Mouse (Mus musculus): ENCODE measurements at regions not wholly inside any gene's neighbourhood (a gene's known extent, or its start where the extent isn't known, plus 50 kb on each side); places are given as distances from the start of the nearest gene placed in this dataset.

DNA sequence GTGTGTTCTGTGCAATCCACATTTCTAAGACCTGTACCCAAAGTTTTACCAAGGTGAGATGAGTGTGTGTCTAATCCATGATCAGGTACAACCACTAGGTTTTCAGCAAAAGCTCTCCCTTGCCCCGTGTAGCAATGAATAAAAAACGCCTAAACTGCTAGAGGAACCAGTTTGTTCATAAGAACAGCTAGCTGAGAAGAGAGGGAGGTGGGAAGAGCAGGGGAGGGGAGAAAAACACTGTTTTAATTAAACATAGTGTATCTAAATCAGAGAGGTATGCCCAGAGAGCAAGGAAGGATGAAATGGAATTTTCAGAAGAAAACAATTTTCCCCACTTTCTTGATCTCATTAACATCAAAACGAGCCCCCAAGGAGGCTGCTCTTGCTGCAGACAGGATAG, 368.5 kb upstream of the Zfp703 start:
- no peak for TF ChIP-seq GATA1 (IDR thresholded peaks at IDR 0.05; ENCODE audit: low read length)

DNA sequence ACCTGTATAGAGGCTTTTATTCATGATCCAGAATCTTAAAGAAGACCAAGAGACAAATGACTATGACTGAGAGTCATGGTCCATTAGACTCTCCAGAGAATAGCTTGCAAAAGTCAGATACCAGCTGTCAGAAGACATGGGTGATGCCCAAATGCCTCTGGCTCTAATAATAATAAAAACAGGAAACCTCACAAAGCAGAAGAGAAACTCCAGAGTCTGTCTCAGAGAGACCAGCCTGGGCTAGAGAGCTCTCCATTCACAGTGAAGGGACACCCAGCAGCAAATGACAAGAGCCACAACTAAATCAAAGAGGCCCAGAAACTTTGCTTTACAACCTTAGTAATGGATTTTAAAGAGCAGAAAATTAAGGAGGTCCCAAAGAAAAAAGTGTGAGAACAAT, 365.0 kb upstream of the Zfp703 start:
- TF ChIP-seq GATA1 (IDR thresholded peaks at IDR 0.05; ENCODE audit: low read length): no peak

DNA sequence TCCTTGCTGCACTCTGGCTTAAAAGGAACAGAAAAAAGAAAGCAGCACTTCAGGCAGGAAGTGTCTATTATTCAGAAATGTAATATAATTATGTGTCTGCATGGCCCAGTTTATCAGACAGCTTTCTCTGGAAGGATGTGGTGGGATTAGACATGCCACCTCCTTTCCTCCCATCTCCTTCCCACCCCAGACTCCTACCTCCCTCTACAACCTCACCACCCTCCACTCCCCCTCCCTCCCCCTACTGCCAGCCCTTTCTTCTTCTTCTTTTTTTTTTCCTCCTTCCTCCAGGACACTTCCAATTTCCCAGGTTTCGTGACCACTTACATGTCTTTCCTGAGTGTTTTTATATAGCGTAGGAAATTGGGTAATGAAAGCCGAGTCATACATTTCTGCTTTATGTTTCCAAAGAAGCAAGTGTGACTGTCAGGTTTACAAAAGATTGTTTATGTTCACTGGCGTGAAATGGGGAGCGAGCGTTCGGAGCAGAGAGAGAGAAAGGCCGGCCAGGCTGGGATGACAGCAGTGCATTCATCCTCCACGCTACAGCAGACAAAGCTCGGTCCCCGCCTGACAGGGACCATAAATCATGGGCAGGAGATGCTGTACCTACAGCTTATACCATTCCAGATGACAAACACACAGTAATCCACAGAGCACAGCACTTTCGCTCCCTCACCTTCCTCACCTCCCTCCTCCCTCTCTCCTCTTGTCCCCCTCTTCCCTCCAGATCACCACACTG, 354.6 kb upstream of the Zfp703 start:
- no peak for TF ChIP-seq GATA1 (IDR thresholded peaks at IDR 0.05; ENCODE audit: low read length)

DNA sequence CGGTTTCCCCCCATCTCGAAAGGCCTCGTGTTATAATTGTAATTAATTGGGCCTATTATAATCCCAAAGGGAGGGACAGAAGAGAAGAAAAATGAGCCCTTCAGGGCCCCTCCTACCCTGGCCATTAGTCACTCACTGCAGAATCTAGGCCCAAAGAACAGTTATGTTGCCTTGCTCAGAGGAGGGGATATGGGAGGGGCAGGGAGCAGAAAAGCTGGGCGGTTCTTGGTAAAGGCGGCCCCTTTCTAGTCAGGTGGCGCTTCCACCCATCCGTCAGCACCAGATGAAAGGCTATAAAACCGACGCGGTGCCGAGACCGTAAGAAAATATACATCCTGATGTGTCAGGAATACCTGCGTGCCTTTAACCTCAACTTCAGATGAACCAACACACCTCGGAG, 350.9 kb upstream of the Zfp703 start:
- TF ChIP-seq GATA1 (IDR thresholded peaks at IDR 0.05; ENCODE audit: low read length): no peak

DNA sequence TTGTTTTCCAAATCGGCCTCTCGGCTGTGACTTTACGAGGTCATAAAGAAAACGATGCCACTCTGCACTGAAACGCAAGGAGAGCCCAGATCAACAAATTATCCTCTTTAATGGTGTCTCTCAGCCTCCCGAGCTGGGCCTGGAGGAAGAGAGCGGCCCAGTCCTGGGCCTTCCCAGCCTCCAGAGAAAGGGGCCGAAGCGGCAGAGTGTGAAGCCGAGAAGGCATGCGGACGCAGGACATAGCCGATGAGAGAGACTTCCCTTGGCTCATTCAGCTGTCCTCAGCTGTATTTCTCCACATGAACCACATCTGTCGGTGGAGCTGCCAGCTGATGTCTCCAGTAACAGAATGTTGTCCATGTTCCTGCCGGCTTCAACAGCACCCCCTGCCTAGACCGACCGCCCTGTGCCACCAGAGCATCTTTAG, 350.5 kb upstream of the Zfp703 start:
- TF ChIP-seq GATA1 (IDR thresholded peaks at IDR 0.05; ENCODE audit: low read length): no peak

DNA sequence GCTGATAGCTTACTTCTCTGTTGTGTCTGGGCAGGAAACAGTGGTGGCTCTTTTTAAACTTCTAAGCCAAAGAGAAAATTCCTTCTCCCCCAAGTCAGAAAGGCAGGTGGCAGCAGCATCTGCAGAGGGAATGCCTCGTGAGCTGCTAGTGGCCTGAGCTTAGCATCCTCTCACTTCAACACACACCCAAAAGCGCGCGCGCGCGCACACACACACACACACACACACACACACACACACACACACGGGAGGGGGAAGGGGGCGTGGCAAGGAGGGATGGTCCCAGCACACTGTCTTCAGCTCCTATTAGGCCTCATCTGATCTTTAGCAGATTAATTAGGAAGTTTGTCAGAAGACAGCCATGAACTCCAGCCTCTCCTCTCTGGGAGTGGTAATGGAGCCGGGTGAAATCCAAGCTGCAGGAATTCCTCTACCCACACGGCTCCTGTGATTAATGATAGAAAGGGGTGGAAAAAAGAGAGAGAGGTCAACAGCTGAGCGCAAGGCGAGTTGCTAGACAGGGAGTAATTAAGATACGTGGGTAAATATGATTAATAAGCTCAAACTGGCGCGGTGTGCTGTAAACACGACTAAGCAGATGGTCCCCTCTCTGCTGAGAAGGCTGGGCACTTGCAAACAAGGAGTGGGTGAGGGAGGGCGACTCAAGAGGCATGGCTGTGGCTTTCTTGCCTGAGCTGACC, 349.8 kb upstream of the Zfp703 start:
- no peak for TF ChIP-seq GATA1 (IDR thresholded peaks at IDR 0.05; ENCODE audit: low read length)

DNA sequence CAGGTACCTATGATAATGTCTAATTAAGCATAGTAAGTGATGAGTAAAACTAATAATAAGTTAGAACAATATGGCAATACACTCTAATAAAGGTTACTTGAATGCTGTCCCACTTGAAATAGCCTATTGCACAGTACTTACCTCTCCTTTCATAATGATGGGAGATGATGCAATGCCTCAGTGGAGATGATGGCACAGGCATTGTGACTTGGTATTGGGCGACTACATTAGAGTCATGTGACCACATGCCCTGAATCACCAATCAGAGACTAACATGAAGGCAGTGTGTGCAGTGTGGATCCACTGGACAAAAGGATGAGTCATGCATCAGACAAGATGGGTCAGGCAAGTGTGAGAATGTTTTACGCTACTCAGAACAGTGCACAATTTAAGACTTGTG, 346.6 kb upstream of the Zfp703 start:
- no peak for TF ChIP-seq GATA1 (IDR thresholded peaks at IDR 0.05; ENCODE audit: low read length)

DNA sequence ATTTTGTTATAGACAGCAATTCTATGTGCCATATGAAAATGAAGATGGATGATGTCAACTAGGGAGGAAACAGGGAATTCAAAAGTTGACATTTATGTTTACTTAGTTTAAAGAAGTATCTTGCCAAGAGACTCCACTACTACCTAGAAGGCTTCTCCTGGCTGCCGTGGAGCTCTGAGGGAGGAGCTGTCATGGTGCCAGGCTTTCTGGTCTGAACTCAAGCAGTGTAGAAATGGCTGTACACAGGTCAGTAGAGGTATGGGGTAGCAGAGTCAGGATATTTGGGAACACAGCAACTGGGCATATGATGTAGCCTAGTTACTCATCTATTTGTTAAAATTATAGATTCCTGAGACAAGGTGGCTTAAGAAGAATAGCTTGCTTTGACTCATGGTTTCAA, 341.4 kb upstream of the Zfp703 start:
- no peak for TF ChIP-seq GATA1 (IDR thresholded peaks at IDR 0.05; ENCODE audit: low read length)

DNA sequence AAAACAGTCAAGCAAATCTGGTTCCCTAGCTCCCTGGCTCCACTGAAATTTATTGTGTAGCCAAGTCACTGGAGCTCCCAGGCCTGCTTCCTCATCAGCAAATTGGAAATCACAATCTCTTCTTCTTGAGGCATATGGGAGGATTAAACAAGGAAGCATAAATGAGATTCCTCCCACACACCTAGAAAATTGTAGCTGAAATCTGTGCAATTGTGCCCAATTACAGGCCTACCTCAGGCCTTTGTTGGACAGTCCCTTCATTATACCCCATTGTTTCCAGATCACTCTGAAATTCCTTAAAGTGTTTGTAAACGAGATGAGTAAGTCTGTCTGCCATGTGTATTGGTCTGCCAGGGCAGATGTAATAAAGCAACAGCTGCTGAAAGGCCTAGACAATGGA, 326.8 kb upstream of the Zfp703 start:
- no peak for TF ChIP-seq GATA1 (IDR thresholded peaks at IDR 0.05; ENCODE audit: low read length)

DNA sequence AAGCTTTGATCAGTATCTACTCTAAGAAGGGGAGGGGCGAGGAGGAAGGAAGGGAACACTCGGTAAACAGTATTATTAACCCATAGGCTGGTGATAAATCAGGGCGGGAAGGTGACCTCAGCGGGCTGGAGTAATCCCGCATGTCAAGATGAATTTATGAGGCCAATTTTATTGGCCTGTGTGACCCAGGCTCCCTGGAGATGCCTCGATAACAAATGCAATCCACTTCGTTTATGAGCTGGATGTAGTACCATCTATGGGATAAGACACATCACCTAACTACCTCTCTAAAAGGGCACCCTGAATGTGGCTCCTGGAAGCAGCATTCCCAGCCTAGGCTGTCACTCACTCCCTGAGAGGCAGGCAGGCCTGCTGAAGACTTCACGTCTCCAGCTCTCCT, 321.2 kb upstream of the Zfp703 start:
- no peak for TF ChIP-seq GATA1 (IDR thresholded peaks at IDR 0.05; ENCODE audit: low read length)

DNA sequence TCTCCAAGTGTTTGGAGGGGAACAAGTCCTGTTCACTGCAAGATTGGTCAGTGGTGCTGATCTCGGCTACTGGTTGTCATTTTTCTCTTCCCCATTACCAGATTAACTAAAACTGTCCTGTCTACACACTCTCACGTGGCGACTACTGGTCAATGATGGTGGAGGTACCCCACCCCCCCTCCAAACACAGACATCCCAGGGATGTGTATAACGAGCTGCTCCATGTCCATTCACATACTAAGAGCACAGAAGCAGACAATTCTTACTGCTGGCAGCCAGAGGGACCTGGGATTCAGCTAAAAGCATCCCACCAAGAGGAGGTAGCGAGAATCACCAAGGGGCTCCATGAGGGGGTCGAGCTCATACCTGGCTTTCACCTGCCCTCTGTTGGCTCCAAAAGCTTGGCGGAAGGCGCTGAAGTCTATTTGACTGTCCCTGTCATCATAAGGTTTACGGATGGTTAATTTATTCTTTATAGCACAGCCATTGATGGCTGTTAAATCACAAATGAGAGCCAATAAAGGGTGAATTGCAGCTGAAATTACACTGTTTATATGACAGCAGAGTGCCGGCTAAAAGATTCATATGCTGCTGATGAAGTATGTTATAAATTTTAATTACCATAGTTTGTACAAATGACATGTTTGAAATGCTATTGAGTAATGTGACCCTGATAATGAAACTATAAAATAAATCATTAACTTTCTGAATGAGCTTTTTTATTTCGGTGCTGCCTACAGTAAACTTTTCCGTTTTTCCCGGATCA, 320.6 kb upstream of the Zfp703 start:
- no peak for TF ChIP-seq GATA1 (IDR thresholded peaks at IDR 0.05; ENCODE audit: low read length)

DNA sequence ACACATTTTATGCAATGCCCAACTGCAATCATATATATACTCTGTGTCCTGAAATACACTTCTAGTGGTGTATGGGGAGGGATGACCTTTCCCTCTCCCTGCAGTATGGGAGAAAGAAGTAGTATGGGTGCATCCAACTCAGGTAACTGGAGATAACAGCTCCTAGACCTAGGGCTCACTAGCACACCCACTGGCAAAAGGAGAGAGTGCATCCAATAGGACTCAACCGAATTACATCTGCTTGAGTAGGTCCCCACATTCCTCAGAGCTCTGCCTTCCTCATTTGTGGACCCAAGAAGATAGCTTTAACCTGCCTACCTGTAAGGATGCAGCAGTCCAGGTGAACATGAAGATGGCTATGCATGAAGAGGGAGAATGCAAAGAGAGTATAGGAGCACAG, 317.7 kb upstream of the Zfp703 start:
- no peak for TF ChIP-seq GATA1 (IDR thresholded peaks at IDR 0.05; ENCODE audit: low read length)

DNA sequence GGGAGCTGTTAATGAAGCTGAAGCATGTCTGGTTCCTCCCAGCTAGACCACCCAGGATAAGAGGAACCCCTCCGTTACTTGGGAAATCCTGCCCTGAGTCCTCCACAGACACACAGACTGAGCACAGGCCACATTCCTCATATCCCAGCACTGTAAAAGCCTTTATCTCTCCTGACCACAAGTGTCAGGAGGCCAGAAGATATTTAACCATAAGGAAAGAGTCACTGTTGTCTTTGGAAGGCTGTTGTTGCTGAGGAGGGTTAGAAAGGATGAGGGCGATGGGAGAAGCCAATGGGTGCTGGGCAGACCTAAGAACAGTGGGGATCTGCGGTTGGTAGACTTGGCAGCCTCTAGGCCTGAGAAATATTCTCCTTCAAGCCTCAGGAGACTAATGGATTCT, 307.6 kb upstream of the Zfp703 start:
- TF ChIP-seq GATA1 (IDR thresholded peaks at IDR 0.05; ENCODE audit: low read length): no peak

DNA sequence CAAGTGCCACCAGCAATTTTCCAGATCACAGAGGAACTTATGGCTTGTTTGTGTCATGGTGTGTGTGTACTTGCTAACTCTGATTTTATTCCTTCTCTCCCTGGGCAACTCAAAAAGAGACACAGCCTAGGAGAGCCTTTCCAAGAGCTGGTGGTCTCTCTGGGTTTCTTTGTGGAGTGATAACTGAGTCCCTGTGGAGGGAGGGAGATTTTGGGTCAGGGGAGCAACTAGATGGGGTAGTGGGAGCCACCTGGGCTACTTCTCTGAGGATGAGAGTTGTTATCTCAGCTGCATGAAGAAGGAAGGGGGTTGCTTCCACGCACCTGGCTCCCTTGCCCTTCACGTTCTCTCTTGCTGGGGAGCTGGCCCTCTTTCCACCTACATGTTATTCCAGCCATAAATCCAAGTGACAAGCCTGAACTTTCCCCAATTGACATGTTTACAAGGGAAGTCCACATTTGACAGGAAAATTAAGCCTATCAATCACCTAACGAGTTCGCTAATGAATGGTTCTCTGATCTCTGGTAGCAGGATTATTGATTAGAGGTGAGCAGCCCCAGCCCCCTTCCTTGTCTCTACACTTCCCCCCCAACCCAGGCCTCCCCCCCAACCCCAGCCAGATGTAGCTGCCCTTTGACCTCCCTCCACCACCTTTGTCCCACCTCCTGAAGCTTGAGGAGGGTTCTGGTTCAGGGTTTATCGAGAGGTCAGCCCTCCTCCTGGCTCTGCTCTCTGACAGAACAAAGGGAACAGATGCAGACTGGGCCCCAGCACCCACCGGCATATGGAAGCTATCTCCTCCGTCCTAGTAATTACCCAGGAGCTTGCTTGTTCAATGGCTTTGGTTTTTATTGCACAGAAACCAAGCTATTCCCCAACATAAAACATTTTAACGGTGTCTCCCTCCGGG, 304.4 kb upstream of the Zfp703 start:
- no peak for TF ChIP-seq GATA1 (IDR thresholded peaks at IDR 0.05; ENCODE audit: low read length)

DNA sequence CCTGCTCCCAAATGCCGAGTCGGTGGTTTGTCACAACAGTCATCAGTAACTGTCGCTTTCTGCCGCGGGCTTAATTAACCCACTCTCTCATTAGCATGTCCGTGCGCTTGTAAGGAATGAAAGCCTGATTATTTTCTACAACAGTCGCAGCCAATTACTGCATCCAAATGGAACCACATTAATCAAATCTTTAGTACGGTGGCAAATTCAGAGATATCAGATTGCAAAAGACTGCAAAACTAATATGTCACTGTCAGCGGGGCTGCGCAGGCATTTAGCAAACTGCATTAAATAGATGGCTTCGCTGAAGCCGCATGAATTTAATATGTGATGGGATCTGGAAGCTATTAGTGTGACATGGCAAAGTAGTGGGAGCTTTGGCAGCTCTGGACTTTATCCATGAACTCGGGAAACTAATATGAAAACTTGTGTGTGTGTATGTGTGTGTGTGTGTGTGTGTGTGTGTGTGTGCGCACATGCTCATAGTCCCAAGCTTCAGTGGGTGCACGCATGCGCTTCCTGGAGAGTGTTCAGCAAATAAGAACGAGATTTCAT, 299.5 kb upstream of the Zfp703 start:
- no peak for TF ChIP-seq GATA1 (IDR thresholded peaks at IDR 0.05; ENCODE audit: low read length)

Measured in G1E-ER4 (cell line).